Mouse (Mus musculus): Measurements from ENCODE around the gene Pkp4. TPM values are rescaled to one million over a fixed set of nuclear protein-coding genes. Genes with fewer than 3 reads are reported as not detected.
A peak's percentile ranks its signal among the peaks of the same experiment; 100 is the strongest.

Pkp4 gene
- total RNA-seq (2017): 19.1 and 24.3 TPM in 2 replicates

DNA sequence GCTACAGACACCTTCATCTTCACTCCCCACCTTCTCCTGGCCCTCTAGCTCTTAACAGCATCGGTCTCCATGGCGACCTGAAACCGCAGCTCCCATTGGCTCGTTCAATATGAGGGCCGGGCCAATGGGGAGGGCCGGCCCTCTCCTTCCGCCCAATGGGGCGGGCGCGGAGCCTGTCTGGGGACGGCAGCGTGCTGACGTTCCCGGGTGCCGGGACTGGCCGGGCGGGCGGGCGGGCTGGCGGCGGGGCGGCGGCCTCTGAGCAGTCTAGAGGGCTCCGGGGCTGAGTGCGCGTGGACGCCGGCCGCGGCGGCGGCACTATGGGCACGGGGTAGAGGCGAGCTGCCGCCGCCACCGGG lies at the start of gene Pkp4, which contains the start of gene Ccdc148:
Gene Pkp4, plus strand, starts transcription at position 246 of the 359 bp plus-strand sequence.
Gene Ccdc148, minus strand, starts transcription at position 79 of the 359 bp plus-strand sequence.
- ATAC-seq (replicated peaks in 1 of 2; ENCODE audit: insufficient read depth in 1 of 2, low FRiP score in 2 of 2, low TSS enrichment in 1 of 2, low read depth in 1 of 2, poor library complexity in 2 of 2, severe bottlenecking in 2 of 2): peak; percentile 96 to 99

DNA sequence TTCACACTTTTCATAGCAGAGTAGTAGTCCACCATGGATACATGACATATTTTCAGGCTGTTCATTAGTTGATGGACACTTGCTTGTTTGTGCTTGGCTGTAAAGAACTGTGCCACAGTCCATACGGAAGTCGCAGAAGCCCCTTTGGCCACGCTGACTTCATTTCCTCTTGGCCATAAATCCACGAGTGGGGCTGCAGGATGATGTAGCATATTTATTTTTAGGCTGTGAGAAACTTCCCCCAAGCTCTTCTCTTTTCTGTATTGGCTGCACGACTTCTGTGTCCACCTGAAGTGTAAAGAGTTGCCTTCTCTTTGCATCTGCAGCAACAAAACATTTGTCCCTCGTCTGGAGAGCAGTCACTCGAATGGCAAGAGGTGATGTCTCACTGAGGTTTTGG lies 31.6 kb upstream of the Pkp4 start:
- ATAC-seq (replicated peaks in 1 of 2; ENCODE audit: insufficient read depth in 1 of 2, low FRiP score in 2 of 2, low TSS enrichment in 1 of 2, low read depth in 1 of 2, poor library complexity in 2 of 2, severe bottlenecking in 2 of 2): peak; percentile 12 to 29; a peak in 1 of 4 replicates

DNA sequence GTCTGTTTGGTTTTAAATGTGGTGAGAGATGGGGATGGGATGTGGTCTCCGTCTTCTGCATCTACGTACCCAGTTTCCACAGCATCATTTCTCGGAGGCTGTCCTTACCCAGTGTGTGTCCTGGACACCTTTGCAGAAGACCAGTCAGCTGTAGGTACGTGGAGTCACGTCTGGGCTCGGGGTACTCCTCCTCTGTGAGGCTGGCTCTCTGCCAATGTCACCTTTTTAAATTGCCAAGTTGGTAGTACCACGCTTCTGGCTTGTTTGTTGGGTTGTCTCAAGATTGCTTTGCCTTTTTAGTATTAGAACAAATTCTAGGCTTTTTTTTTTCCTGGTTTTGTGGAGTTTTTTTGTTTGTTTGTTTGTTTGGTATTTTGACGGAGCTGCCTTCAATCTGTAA lies 30.8 kb upstream of the Pkp4 start:
- ATAC-seq (replicated peaks in 1 of 2; ENCODE audit: insufficient read depth in 1 of 2, low FRiP score in 2 of 2, low TSS enrichment in 1 of 2, low read depth in 1 of 2, poor library complexity in 2 of 2, severe bottlenecking in 2 of 2): no peak

DNA sequence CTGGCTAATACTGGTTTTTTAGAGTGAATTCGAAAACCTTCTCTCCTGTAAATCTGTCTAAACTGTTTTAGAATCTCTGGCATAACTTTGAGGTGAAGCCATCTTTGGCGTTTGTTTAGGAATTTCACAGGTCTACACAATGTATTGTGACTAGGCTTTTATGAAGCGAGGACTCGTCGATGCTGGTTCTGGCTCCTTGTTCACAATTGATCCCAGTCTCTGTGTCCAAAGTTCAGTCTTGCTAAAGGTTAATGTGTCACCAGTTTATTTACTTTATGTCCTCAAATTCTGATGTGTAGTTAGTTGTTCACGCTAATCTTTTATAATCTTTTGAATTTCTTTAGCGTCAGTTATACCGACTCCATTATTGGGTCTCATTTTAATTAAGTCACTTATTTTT lies 29.6 kb upstream of the Pkp4 start:
- ATAC-seq (replicated peaks in 1 of 2; ENCODE audit: insufficient read depth in 1 of 2, low FRiP score in 2 of 2, low TSS enrichment in 1 of 2, low read depth in 1 of 2, poor library complexity in 2 of 2, severe bottlenecking in 2 of 2): no peak

DNA sequence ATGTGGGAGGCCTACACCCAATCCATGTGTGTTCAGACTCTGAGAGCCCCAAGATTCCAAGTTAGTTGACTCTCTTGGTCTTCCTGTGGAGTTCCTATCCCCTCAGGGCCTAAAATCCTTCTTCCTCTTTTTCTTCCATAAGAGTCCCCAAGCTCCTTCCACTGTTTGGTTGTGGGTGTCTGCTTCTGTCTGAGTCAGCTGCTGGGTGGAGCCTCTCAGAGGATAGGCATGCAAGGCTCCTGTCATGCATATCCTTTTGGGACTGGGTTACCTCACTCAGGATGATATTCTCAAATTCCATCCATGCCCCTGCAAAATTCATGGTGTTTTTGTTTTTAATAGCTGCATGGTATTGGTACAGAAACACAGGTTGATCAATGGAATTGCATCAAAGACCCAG lies 5.2 kb upstream of the Pkp4 start:
- ATAC-seq (replicated peaks in 1 of 2; ENCODE audit: insufficient read depth in 1 of 2, low FRiP score in 2 of 2, low TSS enrichment in 1 of 2, low read depth in 1 of 2, poor library complexity in 2 of 2, severe bottlenecking in 2 of 2): no peak

DNA sequence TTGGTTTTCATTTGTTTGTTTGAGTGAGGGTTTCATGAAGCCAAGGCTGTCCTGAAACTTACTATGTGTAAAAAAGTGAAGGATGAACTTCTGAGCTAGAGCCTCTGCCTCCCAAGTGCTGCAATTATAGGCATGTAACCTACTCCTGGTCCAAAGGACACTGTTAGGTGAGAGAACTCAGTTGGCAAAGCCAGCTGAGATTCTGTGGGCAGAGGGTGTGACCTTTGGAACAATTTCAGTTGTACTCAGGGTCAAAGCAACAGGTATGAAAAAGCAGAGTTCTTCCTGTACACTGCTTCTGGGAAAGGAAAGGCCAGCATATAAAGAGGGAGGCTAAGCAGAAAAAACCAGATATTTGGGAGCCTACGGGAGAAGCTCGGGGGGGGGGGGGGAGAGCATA lies 2.5 kb upstream of the Pkp4 start:
- ATAC-seq (replicated peaks in 1 of 2; ENCODE audit: insufficient read depth in 1 of 2, low FRiP score in 2 of 2, low TSS enrichment in 1 of 2, low read depth in 1 of 2, poor library complexity in 2 of 2, severe bottlenecking in 2 of 2): no peak

DNA sequence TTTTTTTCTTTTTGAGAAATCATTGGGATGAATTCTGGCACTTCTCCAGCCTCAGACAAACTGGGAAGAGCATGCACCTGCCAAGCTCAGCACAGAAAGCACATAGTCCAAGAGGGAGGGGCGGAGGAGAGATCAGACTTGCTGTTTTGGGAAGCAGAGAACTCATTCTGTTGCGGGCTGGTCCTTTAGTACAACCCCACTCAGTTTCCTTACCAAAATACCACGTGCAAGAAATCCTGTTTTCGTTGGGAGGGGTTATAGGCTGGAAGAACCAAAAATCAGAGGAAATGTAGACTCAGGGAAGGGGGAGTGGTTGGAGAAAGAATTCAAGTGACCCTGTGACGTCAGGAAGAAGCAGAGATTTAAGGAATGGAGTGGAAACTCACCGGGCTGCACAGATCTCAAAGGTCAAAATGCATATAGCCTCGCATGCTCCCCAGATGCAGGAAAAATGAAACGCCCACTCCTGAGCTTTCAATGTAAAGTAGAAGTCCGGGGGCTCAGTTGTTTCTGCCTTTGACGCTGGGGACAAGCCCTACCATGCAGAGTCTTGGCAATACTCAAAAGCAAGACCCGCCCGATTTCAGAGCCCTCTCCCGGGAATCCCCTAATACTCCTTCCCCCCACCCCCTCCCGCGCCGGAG lies 567 bp upstream of the Pkp4 start:
- peak in 1 of 2 experiments; percentile 16; a peak in 1 of 4 replicates for ATAC-seq (replicated peaks in 1 of 2; ENCODE audit: insufficient read depth in 1 of 2, low FRiP score in 2 of 2, low TSS enrichment in 1 of 2, low read depth in 1 of 2, poor library complexity in 2 of 2, severe bottlenecking in 2 of 2)

DNA sequence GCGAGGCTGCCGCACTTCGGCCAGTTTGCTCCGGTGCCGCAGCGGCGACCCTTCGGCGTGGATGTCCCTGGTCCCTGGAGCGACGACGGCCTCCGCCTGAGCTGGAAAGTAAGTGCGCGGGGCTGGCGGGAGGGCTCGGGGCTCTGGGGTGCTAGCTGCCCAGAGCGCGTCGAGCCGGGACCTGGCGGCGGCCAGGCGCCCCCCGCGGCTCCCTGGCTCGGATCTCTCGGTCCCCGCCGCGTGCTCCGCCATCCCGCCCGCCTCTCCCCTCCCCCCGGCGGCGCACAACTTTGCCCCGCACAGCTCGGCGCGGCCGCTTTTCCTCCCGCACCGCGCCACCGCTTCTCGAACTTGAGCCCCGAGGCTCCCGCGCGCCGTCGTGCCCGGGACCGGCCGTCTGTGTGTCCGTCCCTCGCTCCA lies 381 bp downstream of the Pkp4 start:
- ATAC-seq (replicated peaks in 1 of 2; ENCODE audit: insufficient read depth in 1 of 2, low FRiP score in 2 of 2, low TSS enrichment in 1 of 2, low read depth in 1 of 2, poor library complexity in 2 of 2, severe bottlenecking in 2 of 2): no peak

DNA sequence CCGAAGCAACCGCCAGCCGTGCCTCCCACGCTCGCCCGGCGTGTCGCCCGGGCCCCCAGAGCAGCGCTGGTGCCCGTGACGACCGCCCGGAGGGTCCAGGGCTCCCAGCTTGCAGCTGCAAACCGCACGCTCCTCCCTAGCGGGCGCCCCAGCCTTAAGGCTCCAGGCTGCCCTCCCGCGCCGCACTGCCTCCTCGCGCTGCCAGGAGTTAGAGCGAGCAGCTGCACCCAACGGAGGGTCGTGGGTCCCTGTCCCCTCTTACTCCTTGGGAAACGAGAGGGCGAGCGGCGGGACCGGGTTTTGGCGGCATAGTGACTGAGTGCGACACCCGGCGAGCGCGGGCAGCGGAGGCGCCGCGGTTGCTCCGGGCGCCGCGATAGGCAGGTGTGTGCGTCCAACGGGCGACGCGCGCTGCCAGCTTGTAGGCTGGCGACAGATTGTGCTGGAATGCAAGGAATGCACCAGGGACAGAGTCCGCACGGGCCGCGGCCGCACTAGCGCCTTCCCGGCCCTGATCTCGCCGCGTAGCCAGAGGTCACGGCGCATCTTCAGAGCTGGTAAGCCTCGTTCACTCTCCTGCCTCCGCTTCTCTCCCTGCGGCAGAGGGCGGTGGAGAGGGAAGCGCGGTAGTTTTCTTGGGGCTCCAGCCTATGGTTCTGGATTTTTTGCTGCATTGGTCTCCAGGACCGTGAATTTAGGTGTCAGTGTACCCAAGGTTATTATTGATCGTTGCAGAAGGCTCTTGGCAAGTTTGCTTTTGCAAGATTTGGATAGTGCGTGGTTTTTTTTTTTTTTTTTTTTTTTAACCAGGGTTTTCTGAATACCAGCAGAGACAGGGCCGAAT lies 1.0 kb downstream of the Pkp4 start:
- peak; percentile 32 to 61 for ATAC-seq (replicated peaks in 1 of 2; ENCODE audit: insufficient read depth in 1 of 2, low FRiP score in 2 of 2, low TSS enrichment in 1 of 2, low read depth in 1 of 2, poor library complexity in 2 of 2, severe bottlenecking in 2 of 2)

DNA sequence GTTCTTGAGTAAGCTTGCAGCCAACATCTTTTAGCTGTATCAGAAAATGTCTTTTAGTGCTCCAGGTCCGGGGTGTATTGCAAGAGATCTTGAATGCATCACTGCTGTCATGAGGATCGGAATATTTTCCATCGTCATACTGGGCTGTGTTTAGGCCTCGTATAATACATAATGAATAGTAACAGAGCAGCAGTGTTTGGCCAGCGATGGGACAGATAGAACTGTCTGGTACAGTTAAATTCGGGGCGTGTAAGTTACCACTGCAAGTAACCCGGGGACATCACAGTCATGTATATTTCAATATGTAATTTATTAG lies 1.6 kb downstream of the Pkp4 start:
- no peak for ATAC-seq (replicated peaks in 1 of 2; ENCODE audit: insufficient read depth in 1 of 2, low FRiP score in 2 of 2, low TSS enrichment in 1 of 2, low read depth in 1 of 2, poor library complexity in 2 of 2, severe bottlenecking in 2 of 2)

DNA sequence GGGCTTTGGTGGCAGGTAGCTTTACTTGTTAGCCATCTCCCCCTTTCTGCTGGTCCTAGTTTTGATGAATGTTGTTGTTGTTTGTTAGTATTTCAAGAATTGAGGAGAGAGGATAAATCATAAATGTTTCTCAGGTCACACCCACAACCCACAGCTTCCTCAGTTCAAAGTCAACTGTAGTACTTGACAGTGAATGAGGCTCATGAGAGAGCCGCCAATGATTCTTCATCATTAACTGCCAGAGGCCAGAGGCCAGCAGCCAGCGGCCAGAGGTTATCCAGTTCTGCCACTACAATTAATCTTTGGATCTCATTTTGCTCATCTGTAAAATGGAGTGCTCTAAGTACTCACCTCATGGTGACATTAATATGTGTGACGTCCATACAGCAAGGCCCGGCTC lies 6.3 kb downstream of the Pkp4 start:
- ATAC-seq (replicated peaks in 1 of 2; ENCODE audit: insufficient read depth in 1 of 2, low FRiP score in 2 of 2, low TSS enrichment in 1 of 2, low read depth in 1 of 2, poor library complexity in 2 of 2, severe bottlenecking in 2 of 2): no peak

DNA sequence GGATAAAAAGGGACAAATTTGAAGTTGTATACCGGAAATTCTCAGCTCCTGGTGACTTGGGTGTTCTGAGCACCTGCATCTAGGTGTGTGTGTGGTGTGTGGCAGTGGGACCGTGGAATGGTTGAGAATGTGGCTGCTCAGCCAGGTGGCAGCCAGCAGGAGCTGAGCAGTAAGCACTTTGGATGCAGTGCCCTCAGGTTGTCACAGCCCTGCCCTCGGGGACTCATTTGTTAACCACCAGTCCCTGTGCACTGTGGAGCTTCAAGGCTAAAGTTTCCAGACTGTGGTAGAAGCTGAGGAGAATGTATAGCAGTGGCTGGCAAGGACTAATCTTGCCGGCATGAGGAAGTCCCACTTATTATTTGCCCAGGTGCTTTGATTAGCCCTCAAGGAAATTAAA lies 7.2 kb downstream of the Pkp4 start:
- ATAC-seq (replicated peaks in 1 of 2; ENCODE audit: insufficient read depth in 1 of 2, low FRiP score in 2 of 2, low TSS enrichment in 1 of 2, low read depth in 1 of 2, poor library complexity in 2 of 2, severe bottlenecking in 2 of 2): no peak

DNA sequence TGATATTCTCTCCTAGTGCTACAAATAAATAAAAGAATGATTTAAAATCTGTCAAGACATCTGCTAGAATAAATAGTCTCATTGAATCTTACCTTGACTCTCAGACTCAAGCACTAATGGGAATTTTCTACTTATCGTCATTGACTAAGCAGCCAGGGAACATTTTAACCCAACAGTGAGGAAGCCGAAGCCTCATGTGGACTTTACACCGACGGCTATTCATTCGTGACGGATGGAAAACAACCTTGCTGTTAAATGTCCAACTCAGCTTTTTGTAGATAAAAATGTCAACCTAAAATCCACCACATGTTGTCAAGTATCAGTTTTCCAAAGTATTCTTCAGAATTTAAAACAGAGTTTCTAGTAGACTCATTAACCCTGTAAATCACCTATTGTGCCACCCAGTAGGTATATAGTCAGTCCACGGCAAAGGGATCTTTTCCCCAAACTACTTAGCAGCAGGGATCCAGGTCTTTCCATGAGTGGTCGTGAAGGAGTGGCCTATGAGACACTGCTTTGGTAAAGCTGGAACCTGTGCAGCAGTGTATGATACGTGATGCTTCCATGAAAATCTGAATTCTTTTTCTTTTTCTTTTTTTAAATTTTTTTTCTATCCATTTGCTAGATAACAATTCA lies 9.0 kb downstream of the Pkp4 start:
- ATAC-seq (replicated peaks in 1 of 2; ENCODE audit: insufficient read depth in 1 of 2, low FRiP score in 2 of 2, low TSS enrichment in 1 of 2, low read depth in 1 of 2, poor library complexity in 2 of 2, severe bottlenecking in 2 of 2): no peak

DNA sequence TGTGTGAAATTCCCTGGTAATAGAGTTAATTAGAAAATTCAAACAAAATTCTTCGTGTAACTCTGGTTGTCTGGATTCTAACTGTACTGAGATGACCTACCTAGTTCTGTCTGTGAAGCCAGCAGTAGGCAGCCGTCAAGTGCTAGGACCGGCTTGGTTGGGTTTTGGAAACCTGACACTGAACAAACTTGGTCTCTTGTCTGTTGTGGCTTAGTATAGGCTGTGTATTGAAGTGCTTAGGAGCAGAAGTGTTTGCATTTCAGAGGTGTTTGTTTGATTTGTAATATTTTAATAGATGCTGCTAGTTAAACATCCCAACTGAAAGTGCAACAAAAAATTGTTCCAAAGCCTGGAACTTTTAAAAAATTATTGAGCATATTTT lies 9.5 kb downstream of the Pkp4 start:
- ATAC-seq (replicated peaks in 1 of 2; ENCODE audit: insufficient read depth in 1 of 2, low FRiP score in 2 of 2, low TSS enrichment in 1 of 2, low read depth in 1 of 2, poor library complexity in 2 of 2, severe bottlenecking in 2 of 2): no peak

DNA sequence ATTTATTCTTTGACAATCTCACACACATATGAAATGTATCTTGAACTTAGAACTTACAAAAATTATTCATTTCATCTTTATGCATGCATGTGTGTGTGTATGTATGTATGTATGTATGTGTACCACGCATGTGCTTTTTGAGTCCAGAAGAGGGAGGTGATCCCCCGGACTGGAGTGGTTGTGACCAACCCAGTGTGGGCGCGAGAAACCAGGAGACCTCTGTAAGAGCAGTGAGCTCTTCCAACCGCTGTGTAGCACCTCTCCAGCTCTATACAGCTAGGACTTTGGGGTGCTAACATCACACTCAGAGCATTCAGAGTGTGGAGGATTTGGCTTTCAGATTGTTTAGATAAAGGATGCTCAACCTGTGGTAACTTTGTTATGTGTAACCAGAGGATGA lies 9.9 kb downstream of the Pkp4 start:
- ATAC-seq (replicated peaks in 1 of 2; ENCODE audit: insufficient read depth in 1 of 2, low FRiP score in 2 of 2, low TSS enrichment in 1 of 2, low read depth in 1 of 2, poor library complexity in 2 of 2, severe bottlenecking in 2 of 2): no peak

DNA sequence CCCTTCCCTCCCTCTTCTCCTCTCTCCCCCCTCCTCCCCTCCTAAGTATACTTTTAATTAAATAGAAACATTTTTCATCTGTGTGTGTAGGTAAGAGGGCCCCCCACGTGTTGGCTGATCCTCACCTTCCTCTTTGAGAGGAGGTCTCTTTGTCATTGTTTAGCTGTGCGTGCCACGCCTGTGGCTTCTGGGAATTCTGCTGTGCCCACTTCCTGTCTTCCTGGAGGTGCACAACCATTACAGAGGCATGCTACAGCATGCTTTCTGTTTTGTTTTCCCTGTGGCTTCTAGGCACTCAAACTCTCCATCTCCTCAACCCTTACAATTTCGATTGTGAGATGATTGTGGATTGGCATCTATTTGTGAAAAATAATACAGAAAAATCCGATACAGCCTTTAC lies 10.9 kb downstream of the Pkp4 start:
- no peak for ATAC-seq (replicated peaks in 1 of 2; ENCODE audit: insufficient read depth in 1 of 2, low FRiP score in 2 of 2, low TSS enrichment in 1 of 2, low read depth in 1 of 2, poor library complexity in 2 of 2, severe bottlenecking in 2 of 2)

DNA sequence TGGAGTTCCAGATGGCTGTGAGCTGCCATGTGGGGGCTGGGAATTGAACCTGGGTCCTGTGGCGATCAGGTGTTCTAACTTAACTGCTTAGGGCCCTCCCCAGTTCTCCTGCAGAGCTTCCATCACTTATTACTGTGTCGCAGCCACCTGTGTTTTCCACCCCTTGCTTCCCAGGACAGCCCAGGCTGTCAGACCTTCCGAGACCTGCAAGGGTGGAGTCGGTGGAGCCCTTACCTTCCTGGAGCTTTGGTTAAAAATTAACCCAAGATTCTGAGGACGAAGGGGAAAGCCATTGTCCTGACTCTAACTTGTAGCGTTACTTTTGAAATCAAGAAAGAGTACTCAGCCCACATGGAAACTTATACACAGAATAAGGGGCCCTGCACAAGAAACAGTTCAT lies 15.3 kb downstream of the Pkp4 start:
- no peak for ATAC-seq (replicated peaks in 1 of 2; ENCODE audit: insufficient read depth in 1 of 2, low FRiP score in 2 of 2, low TSS enrichment in 1 of 2, low read depth in 1 of 2, poor library complexity in 2 of 2, severe bottlenecking in 2 of 2)

DNA sequence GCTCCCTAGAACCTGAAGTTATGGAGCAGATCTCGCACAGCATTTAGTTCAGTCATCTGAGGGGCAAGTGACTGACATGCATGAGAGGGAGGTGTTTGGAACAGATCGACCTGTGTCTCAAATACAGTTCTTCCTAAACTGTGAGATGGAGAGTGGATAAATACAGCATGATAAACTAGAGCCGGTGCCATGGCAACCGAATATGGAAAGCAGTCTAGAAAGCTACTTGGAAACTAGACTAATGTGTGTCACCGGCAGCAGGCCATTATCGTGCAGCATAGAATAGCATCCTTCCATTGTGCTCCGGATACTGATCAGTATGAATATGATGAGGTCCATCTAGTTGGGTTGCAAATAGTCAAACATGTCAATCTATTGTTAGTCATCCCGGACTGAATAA lies 17.5 kb downstream of the Pkp4 start:
- ATAC-seq (replicated peaks in 1 of 2; ENCODE audit: insufficient read depth in 1 of 2, low FRiP score in 2 of 2, low TSS enrichment in 1 of 2, low read depth in 1 of 2, poor library complexity in 2 of 2, severe bottlenecking in 2 of 2): no peak

DNA sequence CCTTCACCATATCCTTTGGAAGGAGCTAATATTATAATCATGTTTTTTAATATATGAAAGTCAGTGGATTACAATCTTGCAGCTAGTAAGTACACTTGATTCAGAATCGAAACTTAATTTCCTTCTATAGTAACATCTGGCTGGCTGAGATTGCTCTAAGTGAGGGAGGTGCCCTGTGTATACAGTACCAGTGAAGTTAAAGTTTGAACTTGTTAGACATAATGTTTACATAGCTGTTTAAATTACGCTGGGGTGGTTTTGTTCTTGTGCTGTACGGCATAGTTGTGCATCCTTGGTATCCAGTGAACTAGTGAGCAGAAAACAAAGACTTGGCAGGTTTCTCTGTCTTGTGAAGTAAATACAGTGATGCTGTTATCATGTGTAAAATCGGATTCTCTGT lies 18.3 kb downstream of the Pkp4 start:
- ATAC-seq (replicated peaks in 1 of 2; ENCODE audit: insufficient read depth in 1 of 2, low FRiP score in 2 of 2, low TSS enrichment in 1 of 2, low read depth in 1 of 2, poor library complexity in 2 of 2, severe bottlenecking in 2 of 2): no peak

Data from hematopoietic stem cell, adult 5-6 weeks (primary cell).